Mouse (Mus musculus) liver, embryonic 14 days (tissue): ENCODE results near the gene Gngt1. TPM values are rescaled to one million over a fixed set of nuclear protein-coding genes. Genes with fewer than 3 reads are reported as not detected.

Source experiments
- polyA plus RNA-seq: library from polyadenylated mRNA; depleted of rRNA; stranded (reverse); fragments of >200 nt; gene quantifications from 2 replicates; pipeline ENCODE4 v1.2.3, GENCODE M21; 2012; rRNA removed

Gene Gngt1
- 0.02 TPM in 1 of 2 replicates, not detected in the other for polyA plus RNA-seq

GRCm38 (mm10) chr6:3993492-3993891 lies at the start of gene Gngt1:
Gene Gngt1 (plus strand): TSS chr6:3993792.

DNA sequence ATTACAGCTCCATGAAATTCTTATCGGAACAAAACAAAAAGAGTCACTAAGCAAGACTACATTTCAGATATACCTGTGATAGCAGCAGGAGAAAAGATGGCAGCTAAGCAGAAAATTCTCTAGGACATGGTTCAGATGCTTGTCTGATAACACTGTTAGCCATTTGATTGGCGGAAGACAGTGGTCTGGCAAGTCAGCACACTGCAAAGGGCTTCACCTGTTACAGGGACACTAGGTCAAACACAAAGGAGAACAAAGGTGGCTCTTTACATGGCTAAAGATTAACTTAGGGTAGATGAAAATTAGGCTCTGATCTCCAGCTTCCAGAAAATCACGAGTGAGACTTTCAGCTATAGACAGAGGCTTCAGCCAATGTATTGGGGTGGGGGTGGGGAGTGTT lies 4.8 kb upstream of the Gngt1 start, which contains the start of gene Tfpi2:
Tfpi2 (minus strand) TSS at position 170 of the 400 bp plus-strand sequence.

GRCm38 (mm10) chr6:4003890-4004306 lies 10.3 kb downstream of the Gngt1 start, which contains the start of gene Gng11:
Gene Gng11 (plus strand): TSS chr6:4003904.

Other genes with a start within 250 kb of the Gngt1 start
- gene Calcr, start 229.1 kb upstream of the Gngt1 start, polyA plus RNA-seq, result 0.01 TPM in 1 of 2 replicates, not detected in the other
- gene Tfpi2, start 4.9 kb upstream of the Gngt1 start, polyA plus RNA-seq, result 20.9 and 26.0 TPM in 2 replicates
- gene Gng11, start 10.1 kb downstream of the Gngt1 start, polyA plus RNA-seq, result 8.0 and 8.5 TPM in 2 replicates
- gene Bet1, start 93.2 kb downstream of the Gngt1 start, polyA plus RNA-seq, result 18.5 and 20.7 TPM in 2 replicates